Mouse (Mus musculus) hindlimb bud, embryonic 11.5 days (tissue): ENCODE measurements around the gene Fam25c.
"Not testable (repeated sequence)": the region's sequence is repeated elsewhere in the genome, so short reads cannot be mapped to it uniquely, and the experiment has no call there.

Source experiments
- DNase-seq: peaks from one replicate; pipeline ENCODE4 v3.0.0-alpha.2; 2012; ENCODE audit warnings: low read depth, low spot score; ENCODE audit errors: extremely low spot score

Gene Fam25c

DNA sequence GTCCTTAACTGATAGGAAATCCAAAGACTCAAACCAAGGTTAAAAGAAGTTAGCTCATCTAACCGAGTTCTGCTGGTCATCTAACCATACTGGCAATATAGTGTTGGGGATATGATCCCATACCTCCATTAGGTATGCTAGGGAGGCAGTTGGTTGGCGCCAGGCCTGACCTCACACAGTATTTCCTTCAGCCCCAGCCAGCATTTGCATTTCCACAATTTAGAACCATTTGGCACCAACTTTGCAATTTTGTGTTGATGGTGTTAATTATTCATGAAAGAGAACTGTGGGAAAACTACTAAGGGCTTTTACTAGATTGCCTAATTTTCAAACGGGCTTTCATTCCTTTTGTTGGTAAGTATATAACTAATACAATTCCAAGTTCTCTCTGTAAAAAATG is 23.3 kb downstream of the Fam25c start:
- DNase-seq: no peak

DNA sequence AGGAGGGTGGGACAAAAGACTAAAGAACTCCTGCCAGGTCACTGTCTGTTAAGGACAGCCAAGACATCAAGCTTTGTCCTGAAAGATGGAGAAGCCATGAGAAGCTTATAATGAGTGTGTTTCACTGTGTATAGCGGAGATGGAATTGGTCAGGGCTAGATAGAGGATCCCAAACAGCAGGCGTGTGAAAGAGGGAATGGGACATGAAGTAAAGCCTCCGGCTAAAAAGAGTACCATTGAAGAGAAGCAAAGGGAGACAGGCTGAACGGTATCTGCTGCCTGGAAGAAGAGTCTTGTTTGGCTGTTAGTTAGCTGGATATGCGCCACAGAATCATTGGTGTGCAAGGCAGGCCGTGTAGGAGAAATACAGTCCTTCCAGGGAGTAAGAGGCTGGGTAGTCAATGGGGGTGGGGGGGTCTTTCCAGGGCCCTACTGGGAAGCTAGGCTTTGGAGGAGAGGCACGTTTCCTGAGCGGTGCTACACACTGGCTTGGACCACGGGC is 24.5 kb downstream of the Fam25c start:
- DNase-seq: no peak

DNA sequence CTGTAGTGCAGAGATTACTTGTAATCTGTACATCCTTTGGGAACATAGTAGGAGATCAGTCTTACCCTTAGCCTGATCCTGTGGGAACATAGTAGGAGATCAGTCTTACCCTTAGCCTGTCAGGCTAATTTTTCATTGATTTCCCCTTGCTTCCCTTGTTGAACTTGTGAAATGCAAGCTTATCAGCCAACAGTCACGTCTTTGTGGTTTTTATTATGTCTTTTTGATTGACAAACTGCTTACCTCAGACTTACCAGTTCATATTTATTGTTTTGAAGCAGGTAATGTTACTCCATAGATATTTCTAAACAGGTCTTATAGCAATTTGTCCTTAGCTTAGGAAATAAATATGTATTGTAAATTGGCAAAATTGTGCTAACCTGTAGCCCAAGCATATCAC is 27.6 kb downstream of the Fam25c start:
- DNase-seq: no peak

DNA sequence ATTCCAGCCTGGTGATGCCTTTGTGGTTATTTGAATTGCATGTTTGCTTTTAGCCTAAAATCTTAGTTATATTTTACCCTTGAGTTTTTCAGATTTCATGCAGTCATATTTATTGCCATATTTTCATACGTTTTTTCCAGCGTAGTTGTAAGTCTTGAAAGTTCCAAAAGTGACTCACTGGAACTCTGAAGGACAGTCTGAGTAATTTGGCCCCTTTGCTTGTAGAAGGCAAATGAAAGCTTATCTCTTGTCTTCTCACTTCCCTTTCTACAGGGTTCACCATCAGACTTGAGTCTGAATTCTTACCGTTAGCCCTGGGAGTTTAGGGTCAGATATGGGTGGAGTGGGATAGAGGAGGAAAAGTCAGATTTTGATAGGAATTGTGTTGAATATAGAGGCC is 28.6 kb downstream of the Fam25c start:
- DNase-seq: no peak

DNA sequence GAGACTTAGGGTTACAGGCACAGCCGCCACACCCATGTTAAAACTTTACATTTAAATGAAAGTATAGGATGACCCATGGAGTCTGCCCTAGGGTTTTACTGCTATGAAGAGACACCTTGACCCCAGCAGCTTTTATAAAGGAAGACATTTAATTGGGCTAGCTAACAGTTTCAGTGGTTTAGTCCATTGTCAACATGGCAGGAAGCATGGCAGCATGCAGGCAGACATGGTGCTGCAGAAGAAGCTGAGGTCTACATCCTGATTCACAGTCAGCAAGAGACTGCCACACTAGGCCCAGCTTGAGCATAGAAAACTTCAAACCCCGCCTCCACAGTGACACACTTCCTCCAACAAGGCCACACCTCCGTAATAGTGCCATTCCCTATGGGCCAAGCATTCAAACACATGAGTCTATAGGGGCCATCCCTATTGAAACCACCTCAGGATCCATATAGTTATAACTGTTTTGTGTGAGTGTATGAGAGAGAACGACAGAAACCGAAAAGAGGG is 31.6 kb downstream of the Fam25c start:
- no peak for DNase-seq

DNA sequence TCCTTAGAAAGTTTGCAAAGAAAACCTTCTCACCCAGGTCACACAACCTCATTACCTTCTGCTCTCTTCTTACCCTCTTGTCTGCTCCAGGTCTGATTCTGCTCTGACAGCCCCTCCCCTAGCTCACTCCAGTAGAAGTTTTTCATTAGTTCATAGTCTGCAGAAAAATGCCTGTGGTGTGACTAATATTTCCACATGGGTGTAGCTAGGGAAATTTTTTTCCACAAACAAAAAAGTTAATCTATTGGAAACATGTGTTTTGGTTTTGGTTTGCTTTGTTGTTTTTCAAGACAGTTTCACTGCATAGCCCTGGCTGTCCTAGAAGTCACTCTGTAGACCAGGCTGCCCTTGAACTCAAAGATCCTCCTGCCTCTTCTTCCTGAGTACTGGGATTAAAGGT is 37.1 kb downstream of the Fam25c start:
- no peak for DNase-seq

DNA sequence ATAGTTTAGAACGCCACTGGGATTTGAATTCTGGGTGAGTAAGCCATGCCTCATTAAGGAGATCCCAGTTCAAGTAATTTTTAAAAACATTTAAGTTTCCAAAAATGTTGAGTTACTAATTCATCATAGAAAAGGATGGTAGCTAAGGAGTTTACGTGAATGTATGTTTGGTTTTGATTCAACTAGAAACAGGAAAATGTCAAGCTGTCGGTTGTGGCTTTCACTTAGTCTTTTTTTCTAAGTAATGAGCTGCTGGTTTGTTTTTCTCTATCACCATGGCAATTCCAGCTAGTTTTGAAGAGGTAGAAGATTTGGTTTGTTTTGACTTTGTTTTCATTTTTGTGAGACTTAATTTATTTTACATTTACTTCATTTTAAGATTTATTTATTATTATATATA is 37.8 kb downstream of the Fam25c start:
- no peak for DNase-seq

DNA sequence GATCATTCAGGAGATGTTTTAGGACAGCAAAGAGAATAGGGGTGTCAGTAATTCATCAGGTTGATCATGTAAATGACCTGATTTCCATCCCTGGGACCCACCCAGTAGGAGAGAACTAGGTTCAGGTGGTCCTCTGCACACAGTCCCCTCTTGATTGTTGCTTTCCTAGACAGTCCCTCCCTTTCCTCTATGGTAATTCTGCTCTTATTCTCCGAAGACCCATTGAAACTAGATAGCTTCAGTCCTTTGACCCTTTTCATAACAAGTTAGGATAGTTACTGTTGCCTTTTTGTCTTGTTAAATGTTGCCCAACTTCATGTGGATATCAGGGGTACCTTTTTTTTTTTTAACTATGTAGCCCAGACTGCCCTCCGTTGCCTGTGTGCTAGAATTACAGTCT is 38.9 kb downstream of the Fam25c start:
- no peak for DNase-seq

DNA sequence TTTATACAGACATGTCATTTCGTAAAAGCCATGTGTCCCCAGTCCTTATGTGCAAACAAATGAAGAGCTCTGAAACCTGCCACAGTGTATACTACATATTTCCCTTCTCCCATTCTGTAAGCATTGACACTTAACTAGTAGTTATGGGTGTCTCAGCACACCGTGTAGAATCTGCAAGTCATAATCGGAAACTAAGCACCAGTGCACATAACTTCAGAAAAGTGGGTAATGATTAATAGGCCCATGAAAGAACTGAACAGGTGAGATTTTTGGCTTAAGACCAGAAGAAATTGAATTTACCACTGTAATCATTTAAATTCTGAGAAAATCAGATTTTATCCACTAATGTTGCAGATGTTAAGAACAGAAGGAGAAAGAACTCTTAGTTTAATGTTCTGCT is 40.4 kb downstream of the Fam25c start:
- no peak for DNase-seq

DNA sequence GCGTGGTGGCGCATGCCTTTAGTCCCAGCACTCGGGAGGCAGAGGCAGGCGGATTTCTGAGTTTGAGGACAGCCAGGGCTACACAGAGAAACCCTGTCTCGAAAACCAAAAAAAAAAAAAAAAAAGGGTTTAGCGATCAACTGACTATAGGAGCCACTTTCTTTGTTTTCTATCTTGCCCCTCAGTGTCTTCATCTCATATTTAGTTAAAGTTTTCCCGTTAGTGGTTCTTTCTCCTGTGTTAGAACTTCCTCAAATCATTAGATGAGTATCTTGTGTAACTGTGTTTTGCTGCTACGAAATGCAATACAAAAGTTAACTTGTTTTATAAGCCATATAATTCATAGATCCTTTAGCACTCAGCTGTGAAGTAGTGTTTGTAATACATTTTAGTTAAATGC is 40.9 kb downstream of the Fam25c start:
- not testable (repeated sequence) for DNase-seq

DNA sequence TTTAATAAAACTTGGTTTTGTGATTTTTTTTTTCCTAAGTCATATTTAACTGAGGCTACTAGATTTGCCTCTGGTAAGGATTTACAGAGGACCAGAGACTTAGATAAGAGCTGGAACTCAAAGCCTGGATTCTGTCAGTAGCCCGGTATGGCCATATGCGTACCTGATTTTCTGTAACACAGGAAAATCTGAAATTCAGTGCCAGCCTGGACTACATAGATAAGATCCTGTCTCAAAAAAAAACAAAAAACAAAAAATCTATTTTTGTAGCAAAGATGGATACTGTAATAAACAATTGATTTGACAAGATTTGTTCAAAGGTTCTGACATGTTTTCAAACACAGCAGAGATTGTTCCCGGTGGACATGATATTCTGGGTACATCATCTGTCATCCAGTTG is 41.6 kb downstream of the Fam25c start:
- DNase-seq: no peak

DNA sequence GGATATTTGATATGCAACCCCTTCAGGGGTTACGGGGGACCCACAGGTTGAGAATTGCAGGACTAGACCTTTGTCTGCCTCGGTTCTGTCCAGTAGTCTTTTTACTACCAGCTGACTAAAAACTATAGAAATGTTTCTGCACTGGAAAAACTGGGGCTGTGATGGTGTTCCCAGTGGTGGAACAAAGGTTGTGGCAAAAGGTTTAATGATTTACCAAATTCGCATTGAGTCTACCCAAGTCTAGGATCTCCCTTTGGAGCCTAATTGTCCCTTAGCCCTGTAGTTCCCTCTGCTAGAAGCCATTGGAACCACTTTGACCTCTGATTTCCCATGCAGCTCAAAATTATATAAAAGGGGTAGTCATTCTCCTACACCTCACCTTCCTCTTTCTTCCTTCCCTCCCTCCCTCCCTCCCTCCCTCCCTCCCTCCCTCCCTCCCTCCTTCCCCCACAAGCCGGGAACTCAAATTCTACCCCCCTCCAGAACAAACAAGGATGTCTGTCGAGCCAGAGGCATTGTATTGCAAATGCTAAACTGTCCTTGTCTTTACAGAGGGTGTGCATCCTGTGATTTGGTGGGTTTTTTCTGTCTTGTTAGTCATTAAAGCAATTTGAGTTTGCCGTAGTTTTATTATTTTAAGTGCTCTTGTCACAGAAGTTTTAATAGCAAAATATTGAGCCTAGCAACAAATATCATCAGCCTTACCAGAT is 42.7 kb downstream of the Fam25c start:
- DNase-seq: no peak

DNA sequence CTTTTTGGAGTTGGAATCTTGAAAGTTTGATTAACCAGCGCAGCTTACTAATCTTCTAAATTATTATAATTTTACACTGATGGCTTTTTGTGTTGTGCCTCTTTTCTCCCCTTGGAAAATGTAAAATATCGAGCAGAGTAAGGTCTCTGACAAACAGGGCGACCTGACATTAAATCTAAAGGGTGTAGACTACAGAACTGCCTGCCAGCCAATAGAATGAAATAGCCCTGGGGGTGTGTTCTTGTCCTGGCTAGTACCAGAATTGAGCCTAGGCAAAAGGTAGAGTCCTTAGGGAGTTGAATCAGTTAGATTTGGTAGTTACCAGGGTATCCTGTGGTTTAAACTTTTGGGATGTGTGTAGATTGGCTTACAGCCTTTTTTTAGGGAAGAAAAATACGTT is 43.5 kb downstream of the Fam25c start:
- no peak for DNase-seq

DNA sequence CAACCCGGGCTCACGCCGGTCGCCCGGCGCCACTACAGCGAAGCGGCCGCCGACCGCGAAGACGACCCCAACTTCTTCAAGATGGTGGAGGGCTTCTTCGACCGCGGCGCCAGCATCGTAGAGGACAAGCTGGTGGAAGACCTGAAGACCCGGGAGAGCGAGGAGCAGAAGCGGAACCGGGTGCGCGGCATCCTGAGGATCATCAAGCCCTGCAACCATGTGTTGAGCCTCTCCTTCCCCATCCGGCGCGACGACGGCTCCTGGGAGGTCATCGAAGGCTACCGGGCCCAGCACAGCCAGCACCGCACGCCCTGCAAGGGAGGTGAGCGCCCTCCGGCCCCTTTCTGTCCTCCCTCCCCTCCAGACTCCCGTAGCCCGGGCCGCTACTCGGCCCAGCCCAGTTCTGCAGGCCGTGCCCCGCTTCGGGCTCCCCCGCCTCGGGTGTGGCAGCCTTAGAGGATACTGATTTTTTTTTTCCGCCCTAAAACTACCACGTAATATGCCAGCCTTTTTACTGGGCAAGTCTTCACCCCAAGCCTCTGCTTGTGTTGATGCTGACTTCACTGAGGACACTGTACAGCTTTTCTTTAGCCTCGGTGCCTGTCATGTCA is 44.1 kb downstream of the Fam25c start:
- DNase-seq: no peak

DNA sequence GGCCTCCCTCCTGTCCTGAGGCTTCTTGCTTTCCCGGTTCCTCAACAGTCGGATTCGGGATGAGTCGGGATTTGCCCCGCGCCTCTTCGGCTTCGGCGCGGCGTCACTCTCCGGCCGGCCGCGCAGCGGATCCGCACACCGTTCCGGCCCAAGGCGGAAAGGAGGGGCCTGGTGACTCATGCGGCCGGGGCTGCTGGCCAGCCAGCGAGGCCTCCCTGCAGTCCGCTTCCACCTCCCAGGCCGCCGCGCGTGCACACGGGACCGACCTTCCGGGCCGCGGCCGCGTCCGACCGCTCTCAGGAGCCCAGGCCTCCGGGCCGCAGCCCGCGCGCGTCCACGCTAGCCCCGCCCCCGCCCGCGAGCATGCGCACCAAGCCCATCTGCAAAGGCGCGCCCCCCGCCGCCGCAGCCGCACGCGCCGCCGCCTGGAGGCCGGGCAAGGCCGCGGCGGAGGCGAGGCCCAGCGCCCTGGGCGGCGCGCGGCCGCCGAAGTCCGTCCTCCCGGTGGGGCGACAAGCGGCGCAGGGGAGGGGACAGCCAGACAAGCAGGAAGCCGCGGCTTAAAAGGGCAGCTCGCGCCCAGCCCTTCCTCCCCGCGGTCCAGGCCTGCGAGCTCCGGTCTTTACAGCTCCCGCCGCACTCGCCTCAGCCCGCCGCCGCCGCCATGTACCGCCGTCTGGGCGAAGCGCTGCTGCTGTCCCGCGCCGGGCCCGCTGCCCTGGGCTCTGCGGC is 44.8 kb downstream of the Fam25c start, which contains the start of the genes Shld2 and Glud1:
Gene Shld2 (minus strand): TSS at position 260 of the 732 bp plus-strand sequence.
Gene Glud1 (plus strand): TSS at position 494 of the 732 bp plus-strand sequence.
- peak; percentile 58 for DNase-seq

DNA sequence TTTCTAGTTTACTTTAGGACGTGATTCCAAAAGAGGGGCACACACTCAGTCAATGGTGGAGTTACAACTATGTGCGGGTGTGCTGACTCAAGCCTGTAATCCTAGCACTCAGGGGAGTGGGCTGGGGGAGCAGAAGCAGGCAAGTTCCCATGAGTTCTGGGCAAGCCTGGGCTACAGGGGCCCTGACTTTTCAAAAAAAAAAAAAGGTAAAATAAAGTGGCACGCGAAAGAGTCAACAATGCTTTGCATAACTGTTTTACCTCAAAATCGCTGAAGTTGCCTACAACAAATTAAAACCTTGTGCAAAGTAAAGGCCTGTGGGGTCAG is 45.4 kb downstream of the Fam25c start:
- DNase-seq: no peak

DNA sequence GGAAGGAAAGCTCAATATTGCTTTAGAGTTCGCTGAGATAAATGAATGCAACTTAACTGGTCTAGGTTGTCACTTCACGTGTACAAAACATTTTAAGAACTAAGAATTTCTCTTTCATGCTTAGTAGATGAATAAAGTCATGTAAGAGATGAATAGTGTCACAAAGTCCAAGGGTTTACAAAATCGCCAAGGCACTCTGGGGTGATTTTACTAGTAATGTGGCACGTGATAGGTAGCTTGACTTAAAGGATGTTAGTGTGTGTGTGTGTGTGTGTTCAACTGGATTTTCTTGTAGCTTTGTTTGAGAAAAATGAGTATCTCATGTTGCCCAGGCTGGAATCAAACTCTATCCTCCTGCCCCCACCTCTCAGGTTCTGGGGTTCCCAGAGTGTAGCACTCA is 46.0 kb downstream of the Fam25c start:
- DNase-seq: no peak

DNA sequence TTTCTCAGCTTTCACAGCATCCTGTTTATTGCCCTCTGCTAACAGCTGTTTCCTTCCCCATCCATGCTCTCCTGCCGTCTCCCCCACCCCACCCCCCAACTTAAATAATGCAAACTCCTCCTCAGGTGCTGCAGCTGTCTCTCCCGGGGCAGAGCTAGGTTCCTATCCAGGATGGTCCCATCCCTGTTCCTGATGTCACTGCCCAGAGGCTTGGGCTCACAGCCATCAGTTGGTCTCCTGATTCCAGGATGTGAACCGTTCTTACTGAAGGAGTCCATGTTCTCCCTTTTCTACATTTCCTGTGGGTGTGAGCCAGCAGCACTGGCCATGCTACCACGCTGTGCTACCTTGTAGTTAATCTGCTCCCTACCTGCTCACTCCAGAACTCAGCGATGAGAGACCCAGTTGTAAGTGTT is 52.0 kb downstream of the Fam25c start:
- DNase-seq: no peak

DNA sequence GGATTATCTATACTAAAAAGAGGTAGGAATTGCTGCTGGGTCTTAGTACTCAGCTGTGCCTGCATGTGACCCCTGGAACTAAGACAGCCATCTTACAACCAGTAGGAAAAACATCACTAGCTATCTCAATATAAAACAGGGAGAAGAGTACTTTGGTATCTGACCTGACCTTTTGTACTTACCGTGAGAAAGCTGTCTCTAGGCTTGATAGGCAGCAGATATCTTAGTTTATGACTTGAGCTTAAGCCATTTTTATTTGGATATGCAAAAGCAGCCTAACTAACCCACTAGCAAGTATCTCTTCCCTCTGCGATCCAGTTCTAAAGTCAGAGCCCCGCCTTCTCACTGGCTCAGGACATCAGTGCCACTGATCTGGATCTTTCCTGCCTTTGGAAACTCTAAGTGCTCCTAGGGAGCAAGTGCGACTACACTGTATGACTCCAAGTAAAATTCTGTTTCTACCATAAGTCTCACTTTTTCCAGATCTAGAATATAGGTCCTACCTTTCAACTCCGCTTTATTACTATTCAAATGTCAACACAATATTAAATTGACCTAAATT is 52.5 kb downstream of the Fam25c start:
- DNase-seq: no peak
